Mouse (Mus musculus) midbrain, embryonic 16.5 days (tissue): ENCODE data around the gene Derl2. TPM values are rescaled to one million over a fixed set of nuclear protein-coding genes. Genes with fewer than 3 reads are reported as not detected.

Source experiments
- ATAC-seq: fragments of 200-750 bp; cut with Nextera tagmentation; 2 replicates; pipeline ENCODE4 v1.8.0; 2017; ENCODE audit warnings: moderate TSS enrichment
- H3K27ac ChIP-seq: fragments of 300-500 bp; sonication (generic); 2 replicates; pipeline ENCODE4 v1.5.1; 2014; ENCODE audit warnings: mild to moderate bottlenecking, low read length, mixed read lengths
- H3K27me3 ChIP-seq: fragments of 300-500 bp; sonication (generic); 2 replicates; pipeline ENCODE4 v1.6.1; 2014; ENCODE audit warnings: low read depth, low read length, mixed read lengths; ENCODE audit not compliant: control insufficient read depth, insufficient read depth
- H3K36me3 ChIP-seq: fragments of 300-500 bp; sonication (generic); 2 replicates; pipeline ENCODE4 v1.6.1; 2014; ENCODE audit warnings: mild to moderate bottlenecking, low read length, moderate library complexity, mixed read lengths; ENCODE audit not compliant: control insufficient read depth, insufficient read depth
- H3K4me1 ChIP-seq: fragments of 300-500 bp; sonication (generic); 2 replicates; pipeline ENCODE4 v1.6.1; 2014; ENCODE audit warnings: mild to moderate bottlenecking, low read length, mixed read lengths; ENCODE audit not compliant: control insufficient read depth, insufficient read depth
- H3K4me2 ChIP-seq: fragments of 300-500 bp; sonication (generic); 2 replicates; pipeline ENCODE4 v1.6.1; 2014; ENCODE audit warnings: mild to moderate bottlenecking, low read length, mixed read lengths
- H3K4me3 ChIP-seq: fragments of 300-500 bp; sonication (generic); 2 replicates; pipeline ENCODE4 v1.5.1; 2014; ENCODE audit warnings: low read depth, mild to moderate bottlenecking, low read length, moderate library complexity, mixed read lengths
- H3K9ac ChIP-seq: fragments of 300-500 bp; sonication (generic); 2 replicates; pipeline ENCODE4 v1.6.1; 2014; ENCODE audit warnings: low read depth, low read length, mixed read lengths
- H3K9me3 ChIP-seq: fragments of 300-500 bp; sonication (generic); replicated peaks from 2 replicates; pipeline ENCODE4 v1.6.1; 2014; ENCODE audit warnings: mild to moderate bottlenecking, low read length, mixed read lengths; ENCODE audit not compliant: control insufficient read depth, poor library complexity, severe bottlenecking
- WGBS: fragments of 180-500 bp; shearing (Covaris S2); extraction: QIAGEN DNeasy Blood & Tissue Kit; methylation state at CpG from one replicate; pipeline ENCODE4 v1.1.7; 2014; 5-methylcytosine and 5-hydroxymethylcytosine counted together
- polyA plus RNA-seq: library from polyadenylated mRNA; unstranded; fragments of >200 nt; fragmentation: Nextera tagmentation; extraction: Ambion mirVana; gene quantifications from 2 replicates; pipeline ENCODE4 v1.2.1, GENCODE M21; 2015

Gene Derl2
- polyA plus RNA-seq, 1 experiment from 2014 or later, result 38.1 TPM

DNA sequence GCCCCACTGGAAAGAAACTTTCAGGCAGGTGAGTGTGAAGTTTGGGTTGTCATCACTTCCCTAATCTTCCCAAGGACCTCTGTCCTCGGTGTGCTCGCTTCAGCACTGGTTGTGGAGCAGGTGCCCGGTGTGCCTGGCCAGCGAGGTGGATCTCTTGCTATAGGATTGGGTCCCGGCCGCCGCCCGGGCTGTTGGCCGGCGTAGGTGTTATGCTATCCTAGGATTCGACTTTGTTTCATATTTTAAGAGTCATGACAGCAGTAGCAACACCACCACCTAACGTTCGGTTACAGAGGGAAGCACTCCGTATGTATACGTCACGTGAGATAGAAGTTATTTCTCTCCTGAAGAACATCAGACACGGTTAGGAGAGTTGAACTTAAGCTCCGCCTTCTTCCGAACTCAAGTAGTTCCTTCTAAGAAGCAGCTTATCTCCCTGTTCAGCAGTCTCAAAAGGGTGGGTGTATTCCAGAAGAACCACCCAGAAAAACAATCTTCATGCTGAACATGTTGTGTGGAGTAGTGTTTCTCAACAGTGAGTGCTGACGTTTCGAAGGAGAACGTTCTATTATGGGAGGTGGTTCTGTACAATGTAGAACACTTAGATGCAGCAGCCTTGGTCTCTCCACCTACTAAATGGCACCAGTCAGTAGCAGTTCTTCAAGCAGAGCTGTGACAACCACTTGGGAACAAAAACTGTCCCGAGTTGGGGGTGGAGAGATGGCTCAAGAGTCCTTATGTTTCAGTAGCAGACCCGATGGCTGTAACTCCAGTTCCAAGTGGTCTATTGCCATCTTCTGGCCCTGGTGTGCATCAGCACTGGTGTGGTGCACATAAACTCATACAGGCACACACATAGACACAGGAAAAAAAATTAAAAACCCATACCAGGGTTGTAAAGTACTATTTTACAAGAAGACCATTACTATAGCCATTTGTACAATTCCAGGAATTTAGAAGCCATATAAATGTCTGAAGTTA is 48.8 kb downstream of the Derl2 start:
- peak; percentile 38 for ATAC-seq
- H3K36me3 ChIP-seq, result peaks cover 12% of the 10 kb centered on the region

DNA sequence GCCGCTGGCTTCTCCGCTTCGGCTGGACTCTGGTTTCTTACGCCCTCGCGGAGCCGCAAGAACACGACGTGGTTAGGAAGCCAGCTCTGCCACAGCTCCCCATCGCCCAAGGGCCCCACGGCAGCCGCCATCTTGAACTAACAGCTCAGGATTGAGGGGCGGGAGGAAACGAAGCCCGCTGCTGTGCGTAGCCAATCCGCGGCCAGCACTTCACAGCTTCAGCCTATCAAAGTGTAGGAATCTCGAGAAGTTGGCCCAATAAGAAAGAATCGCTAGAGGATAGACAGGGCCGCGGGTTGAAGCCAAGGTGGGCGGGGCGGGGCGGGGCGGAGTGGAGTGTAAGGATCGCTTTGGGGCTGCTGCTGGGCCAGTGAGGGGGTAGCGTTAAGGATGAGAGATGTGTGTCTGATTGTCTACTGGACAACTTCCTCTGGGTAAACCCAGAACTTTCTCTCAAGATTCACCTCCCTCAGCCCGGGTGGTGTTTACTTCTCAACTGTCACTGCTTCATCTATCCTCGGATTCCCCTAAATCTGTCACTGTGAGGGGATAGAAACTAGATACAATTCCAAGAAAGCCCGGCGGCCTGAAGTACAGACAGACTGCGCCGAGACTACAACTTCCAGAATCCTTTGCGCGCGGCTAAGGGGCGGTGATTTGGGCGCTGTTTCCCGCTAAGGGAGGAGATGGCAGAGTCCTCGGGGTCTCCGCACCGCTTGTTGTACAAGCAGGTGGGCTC is 49.7 kb downstream of the Derl2 start, which contains the start of the genes Nup88 and Rpain:
Gene Nup88, minus strand, starts transcription at position 153 of the 739 bp plus-strand sequence.
Gene Rpain, plus strand, starts transcription at position 393 of the 739 bp plus-strand sequence.
- H3K27ac ChIP-seq, result peak within 1 kb of the TSS; percentile 94
- H3K9ac ChIP-seq, result peak within 1 kb of the TSS; percentile 82
- under 1% methylated on average over 43 of the region's 43 CpGs for WGBS
- H3K27me3 ChIP-seq, result no peaks in the 10 kb centered on the region
- peak within 1 kb of the TSS; percentile 94 for H3K4me2 ChIP-seq
- peaks cover 8% of the 10 kb centered on the region for H3K36me3 ChIP-seq
- peak within 1 kb of the TSS; percentile 79 for H3K4me3 ChIP-seq
- ATAC-seq, result peak; percentile 97
- no peaks in the 10 kb centered on the region for H3K9me3 ChIP-seq
- peaks cover 15% of the 10 kb centered on the region for H3K4me1 ChIP-seq

More for the DNA sequence above, 48.8 kb downstream of the Derl2 start:
- WGBS, result 18% methylated on average over 24 of the region's 24 CpGs
- peaks cover 15% of the 10 kb centered on the region for H3K4me1 ChIP-seq
- H3K27ac ChIP-seq, result peak overlapping the region; percentile 94
- H3K9me3 ChIP-seq, result no peaks in the 10 kb centered on the region
- peak overlapping the region; percentile 79 for H3K4me3 ChIP-seq
- no peaks in the 10 kb centered on the region for H3K27me3 ChIP-seq
- H3K9ac ChIP-seq, result peak overlapping the region; percentile 62
- H3K4me2 ChIP-seq, result peak overlapping the region; percentile 80

DNA sequence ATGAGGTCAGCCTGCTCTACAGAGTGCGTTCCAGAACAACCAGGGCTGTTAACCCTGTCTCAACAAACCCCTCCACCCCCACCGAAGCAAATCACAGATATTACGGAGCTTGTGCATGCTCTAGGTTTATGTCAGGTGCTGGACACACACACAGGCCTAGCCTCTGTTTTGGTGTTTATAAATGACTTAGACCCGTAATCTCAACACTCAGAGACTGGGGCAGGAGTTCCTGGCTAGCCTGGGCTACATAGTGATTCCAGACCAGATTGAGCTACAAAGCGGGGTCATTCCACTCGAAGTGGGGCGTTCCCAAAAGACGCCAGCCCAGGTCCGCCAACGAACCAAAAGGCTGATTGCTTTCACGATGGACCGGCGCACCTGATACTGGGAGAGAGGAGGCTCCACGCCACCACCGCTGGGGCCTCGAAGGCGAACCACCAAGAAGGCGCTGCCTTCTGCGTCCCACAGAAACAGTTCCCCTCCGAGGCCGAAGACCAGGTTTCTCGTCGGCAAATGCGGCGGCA is 50.3 kb downstream of the Derl2 start:
- Histone ChIP-seq H3K4me2 (peak overlapping the region; percentile 94), H3K36me3 (peaks cover 11% of the 10 kb centered on the region), H3K4me3 (peak overlapping the region; percentile 79), H3K9me3 (no peaks in the 10 kb centered on the region), H3K9ac (peak overlapping the region; percentile 82), H3K27me3 (no peaks in the 10 kb centered on the region), H3K4me1 (peaks cover 15% of the 10 kb centered on the region), H3K27ac (peak overlapping the region; percentile 94)
- peak; percentile 12 for ATAC-seq
- 0% methylated on average over 25 of the region's 25 CpGs for WGBS

DNA sequence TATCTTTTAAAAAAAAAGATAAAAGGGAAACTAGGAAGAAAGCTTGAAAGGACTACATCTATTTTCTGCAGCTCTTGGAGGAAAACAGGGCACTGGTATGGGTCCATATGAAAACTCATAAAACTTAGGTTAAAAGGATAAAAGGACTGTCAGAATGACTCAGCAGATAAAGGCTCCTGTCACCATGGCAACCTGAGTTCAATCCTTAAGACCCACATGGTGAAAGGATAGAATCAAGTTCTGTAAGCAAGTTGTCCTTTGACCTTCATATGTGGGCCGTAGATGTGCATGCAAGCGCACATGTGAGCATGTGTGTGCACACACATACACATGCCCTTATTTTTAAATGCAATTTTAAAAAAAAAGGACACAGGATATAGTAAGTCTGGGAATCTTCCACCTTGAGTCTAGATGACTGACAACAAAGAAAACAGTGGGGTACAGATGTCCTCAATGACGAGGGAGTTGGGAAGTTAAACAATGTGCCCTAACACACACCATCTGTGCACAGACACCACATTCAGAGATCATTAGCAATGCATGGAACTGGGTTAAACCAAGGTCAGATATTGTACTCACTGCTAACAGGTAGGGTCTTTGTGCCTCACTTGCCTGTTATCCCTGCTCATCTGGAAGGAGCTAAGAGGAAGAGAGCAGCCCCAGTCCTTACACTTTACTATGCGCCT is 55.3 kb downstream of the Derl2 start:
- no peak overlapping the region for H3K4me2 ChIP-seq
- H3K9ac ChIP-seq, result no peak overlapping the region
- H3K9me3 ChIP-seq, result no peaks in the 10 kb centered on the region
- H3K4me1 ChIP-seq, result peaks cover 13% of the 10 kb centered on the region
- WGBS, result 76% methylated on average over 4 of the region's 4 CpGs
- H3K4me3 ChIP-seq, result no peak overlapping the region
- no peaks in the 10 kb centered on the region for H3K27me3 ChIP-seq
- no peak overlapping the region for H3K27ac ChIP-seq
- ATAC-seq, result no peak
- peaks cover 30% of the 10 kb centered on the region for H3K36me3 ChIP-seq

DNA sequence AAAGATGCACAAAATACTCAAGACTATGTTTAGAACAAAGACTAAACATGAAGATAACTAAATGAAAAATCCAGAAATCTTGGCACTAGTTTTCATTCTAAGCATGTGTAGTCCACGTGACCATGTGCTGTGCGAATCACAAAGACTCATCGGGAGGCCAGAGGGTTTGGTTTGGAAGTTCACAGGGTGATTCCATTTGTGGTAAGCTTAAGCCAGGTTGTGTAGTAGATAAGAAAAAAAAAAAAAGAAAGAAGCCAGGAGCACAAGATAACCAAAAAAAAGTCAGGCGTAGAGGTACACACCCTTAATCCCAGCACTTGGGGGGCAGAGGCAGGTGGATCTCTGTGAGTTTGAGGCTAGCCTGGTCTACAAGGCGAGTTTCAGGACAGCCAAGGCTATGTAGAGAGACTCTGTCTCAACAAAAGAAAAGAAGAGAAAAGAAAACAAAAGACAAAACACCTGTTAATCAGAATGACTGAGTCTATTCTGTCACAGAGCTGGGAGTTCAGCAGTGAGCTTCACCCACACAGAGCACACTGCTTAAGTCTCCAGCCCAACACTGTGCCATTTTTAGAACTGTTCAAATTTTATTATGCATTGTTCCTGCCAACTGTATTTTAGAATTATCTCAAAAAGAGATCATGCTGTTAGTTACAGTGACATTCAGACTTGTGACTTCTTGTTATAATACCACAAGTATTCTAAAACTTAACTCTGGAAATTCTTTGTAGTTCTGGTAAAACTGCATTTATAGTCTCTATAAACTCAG is 58.7 kb downstream of the Derl2 start:
- ATAC-seq, result no peak
- WGBS, result 90% methylated on average over 5 of the region's 5 CpGs
- H3K27me3 ChIP-seq, result no peaks in the 10 kb centered on the region
- no peak overlapping the region for H3K9ac ChIP-seq
- peaks cover 46% of the 10 kb centered on the region for H3K36me3 ChIP-seq
- H3K27ac ChIP-seq, result no peak overlapping the region
- no peak overlapping the region for H3K4me2 ChIP-seq
- no peak overlapping the region for H3K4me3 ChIP-seq
- no peaks in the 10 kb centered on the region for H3K9me3 ChIP-seq
- H3K4me1 ChIP-seq, result no peaks in the 10 kb centered on the region

Other genes with a start within 250 kb of the Derl2 start
- not detected in 2 replicates for gene Scimp, start 207.3 kb downstream of the Derl2 start, polyA plus RNA-seq
- 88.6 and 91.0 TPM in 2 replicates for gene Rabep1, start 175.1 kb downstream of the Derl2 start, polyA plus RNA-seq
- 120 and 122 TPM in 2 replicates for gene Nup88, start 49.9 kb downstream of the Derl2 start, polyA plus RNA-seq
- gene Rpain, start 49.6 kb downstream of the Derl2 start, polyA plus RNA-seq, result 65.3 and 71.5 TPM in 2 replicates
- gene C1qbp, start 36.8 kb downstream of the Derl2 start, polyA plus RNA-seq, result 170 and 175 TPM in 2 replicates
- 15.7 and 16.2 TPM in 2 replicates for gene Dhx33, start 15.4 kb downstream of the Derl2 start, polyA plus RNA-seq
- gene Mis12, start 230 bp downstream of the Derl2 start, polyA plus RNA-seq, result 33.4 and 36.1 TPM in 2 replicates
- gene 6330403K07Rik, start 13.7 kb upstream of the Derl2 start, polyA plus RNA-seq, result 729 and 758 TPM in 2 replicates
- 0.07 and 0.08 TPM in 2 replicates for gene Nlrp1a, start 124.9 kb upstream of the Derl2 start, polyA plus RNA-seq
- not detected in 2 replicates for gene Nlrp1b, start 210.9 kb upstream of the Derl2 start, polyA plus RNA-seq